Comparison of ENCODE assay signal across 9 mouse cellular contexts in genomic region chr17:85800357-85801078, GRCm38 (mm10).
DNase-seq lines count a peak whose midpoint lies in the region; ATAC-seq lines count a peak whose summit lies in the region.
"Had no signal": no experiment of that assay in that cellular context is flagged by ENCODE, and none has a peak within 500 bp of the region (broad histone marks: within the 10 kb centered on the region; RNA-seq: fewer than 3 reads in every experiment).

No protein-coding gene starts in this region.

- no peaks in the 10 kb centered on the region for H3K36me3 ChIP-seq in heart, embryonic 12.5 days
- H3K36me3 ChIP-seq: G1E had no signal

- no peak for DNase-seq in heart, adult 9 months (ENCODE audit: low spot score in 2 of 2)
- DNase-seq in heart, postnatal 4 days = peak; percentile 12
- DNase-seq in frontal cortex, postnatal 25 days (ENCODE audit: low spot score in 2 of 2) = no peak
- no peak for DNase-seq in cerebellum, postnatal 4 days (ENCODE audit: low spot score in 2 of 2)

- WGBS in heart, embryonic 12.5 days = 3% methylated on average over 44 of the region's 44 CpGs

- H3K9ac ChIP-seq in heart, embryonic 12.5 days = peak overlapping the region; percentile 63

- no peak overlapping the region for H3K27ac ChIP-seq in heart, embryonic 12.5 days (ENCODE audit: poor library complexity, severe bottlenecking)

- peaks cover 13% of the 10 kb centered on the region for H3K4me1 ChIP-seq in heart, embryonic 12.5 days (replicated peaks)

- H3K9me3 ChIP-seq in heart, embryonic 12.5 days (replicated peaks) = no peaks in the 10 kb centered on the region
- H3K9me3 ChIP-seq: G1E had no signal

- 0 out of 2 replicates have a peak, but pooled peaks have one; percentile 53 for ATAC-seq in heart, embryonic 12.5 days (ENCODE audit: insufficient number of reproducible peaks, low FRiP score)
- peak; percentile 64 for ATAC-seq in common myeloid progenitor, adult 5-6 weeks (replicated peaks; ENCODE audit: low read depth, poor library complexity, severe bottlenecking)
- ATAC-seq in megakaryocyte progenitor cell, adult 5-6 weeks (replicated peaks; ENCODE audit: poor library complexity) = peak; percentile 63
- no peak for ATAC-seq in inflammation-experienced regulatory T-cells, adult 6 months

- H3K27me3 ChIP-seq in heart, embryonic 12.5 days (replicated peaks) = peaks cover 77% of the 10 kb centered on the region

- H3K4me2 ChIP-seq in heart, embryonic 12.5 days = peak overlapping the region; percentile 89

- peak overlapping the region; percentile 51 for H3K4me3 ChIP-seq in heart, embryonic 12.5 days
